Mouse (Mus musculus) hindbrain, embryonic 11.5 days (tissue): ENCODE measurements around the gene Sox5. TPM values are rescaled to one million over a fixed set of nuclear protein-coding genes. Genes with fewer than 3 reads are reported as not detected.

Source experiments
- ATAC-seq: fragments of 200-750 bp; cut with Nextera tagmentation; 2 replicates; pipeline ENCODE4 v1.8.0; 2017; ENCODE audit warnings: mild to moderate bottlenecking, moderate TSS enrichment, moderate library complexity; ENCODE audit not compliant: low FRiP score
- DNase-seq: peaks from one replicate; pipeline ENCODE4 v3.0.0-alpha.2; 2015; ENCODE audit warnings: low spot score
- H3K27ac ChIP-seq: fragments of 300-500 bp; sonication (generic); 2 replicates; pipeline ENCODE4 v1.5.1; 2014; ENCODE audit warnings: mild to moderate bottlenecking, low read depth, low read length
- H3K27me3 ChIP-seq: fragments of 300-500 bp; sonication (generic); 2 replicates; pipeline ENCODE4 v1.6.1; 2014; ENCODE audit warnings: mild to moderate bottlenecking, low read length, moderate library complexity, mixed read lengths; ENCODE audit not compliant: control insufficient read depth, insufficient read depth
- H3K36me3 ChIP-seq: fragments of 300-500 bp; sonication (generic); 2 replicates; pipeline ENCODE4 v1.6.1; 2014; ENCODE audit warnings: mild to moderate bottlenecking, low read length, moderate library complexity, mixed read lengths; ENCODE audit not compliant: control insufficient read depth, insufficient read depth
- H3K4me1 ChIP-seq: fragments of 300-500 bp; sonication (generic); replicated peaks from 2 replicates; pipeline ENCODE4 v1.6.1; 2014; ENCODE audit warnings: low read length, mixed read lengths; ENCODE audit not compliant: control insufficient read depth, insufficient read depth
- H3K4me2 ChIP-seq: fragments of 300-500 bp; sonication (generic); replicated peaks from 2 replicates; pipeline ENCODE4 v1.6.1; 2014; ENCODE audit warnings: mild to moderate bottlenecking, low read depth, low read length
- H3K4me3 ChIP-seq: fragments of 300-500 bp; sonication (generic); 2 replicates; pipeline ENCODE4 v1.5.1; 2014; ENCODE audit warnings: low read depth, low read length
- H3K9ac ChIP-seq: fragments of 300-500 bp; sonication (generic); 2 replicates; pipeline ENCODE4 v1.6.1; 2014; ENCODE audit warnings: low read depth, low read length
- H3K9me3 ChIP-seq: fragments of 300-500 bp; sonication (generic); 2 replicates; pipeline ENCODE4 v1.6.1; 2016; ENCODE audit warnings: low read length; ENCODE audit not compliant: control insufficient read depth
- WGBS: fragments of 180-500 bp; shearing (Covaris S2); extraction: QIAGEN DNeasy Blood & Tissue Kit; methylation state at CpG from one replicate; pipeline ENCODE4 v1.1.7; 2014; 5-methylcytosine and 5-hydroxymethylcytosine counted together
- polyA plus RNA-seq: library from polyadenylated mRNA; unstranded; fragments of >200 nt; fragmentation: Nextera tagmentation; extraction: Ambion mirVana; gene quantifications from 2 replicates; pipeline ENCODE4 v1.2.1, GENCODE M21; 2014

Sox5 gene
- polyA plus RNA-seq, 1 experiment from 2014 or later: 35.0 TPM

DNA sequence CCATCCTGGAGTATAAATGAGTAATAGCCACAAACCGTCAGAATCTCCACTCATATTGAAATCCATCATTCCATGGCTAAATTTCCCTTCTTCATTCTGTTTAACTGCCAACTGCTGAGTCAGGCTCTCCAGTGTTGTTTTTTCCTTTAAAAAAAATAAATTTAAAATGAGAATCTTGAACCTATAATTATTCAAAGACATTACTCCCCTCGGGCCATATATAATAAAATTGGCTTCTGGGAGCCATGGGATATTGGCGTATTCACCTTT, 937.1 kb downstream of the Sox5 start:
- Histone ChIP-seq H3K9ac (no peak overlapping the region), H3K36me3 (no peaks in the 10 kb centered on the region), H3K4me3 (no peak overlapping the region), H3K4me2 (no peak overlapping the region), H3K9me3 (no peaks in the 10 kb centered on the region), H3K4me1 (no peaks in the 10 kb centered on the region), H3K27me3 (no peaks in the 10 kb centered on the region), H3K27ac (no peak overlapping the region)
- WGBS: 84% methylated on average over 3 of the region's 3 CpGs
- DNase-seq (no peak), ATAC-seq (no peak)

DNA sequence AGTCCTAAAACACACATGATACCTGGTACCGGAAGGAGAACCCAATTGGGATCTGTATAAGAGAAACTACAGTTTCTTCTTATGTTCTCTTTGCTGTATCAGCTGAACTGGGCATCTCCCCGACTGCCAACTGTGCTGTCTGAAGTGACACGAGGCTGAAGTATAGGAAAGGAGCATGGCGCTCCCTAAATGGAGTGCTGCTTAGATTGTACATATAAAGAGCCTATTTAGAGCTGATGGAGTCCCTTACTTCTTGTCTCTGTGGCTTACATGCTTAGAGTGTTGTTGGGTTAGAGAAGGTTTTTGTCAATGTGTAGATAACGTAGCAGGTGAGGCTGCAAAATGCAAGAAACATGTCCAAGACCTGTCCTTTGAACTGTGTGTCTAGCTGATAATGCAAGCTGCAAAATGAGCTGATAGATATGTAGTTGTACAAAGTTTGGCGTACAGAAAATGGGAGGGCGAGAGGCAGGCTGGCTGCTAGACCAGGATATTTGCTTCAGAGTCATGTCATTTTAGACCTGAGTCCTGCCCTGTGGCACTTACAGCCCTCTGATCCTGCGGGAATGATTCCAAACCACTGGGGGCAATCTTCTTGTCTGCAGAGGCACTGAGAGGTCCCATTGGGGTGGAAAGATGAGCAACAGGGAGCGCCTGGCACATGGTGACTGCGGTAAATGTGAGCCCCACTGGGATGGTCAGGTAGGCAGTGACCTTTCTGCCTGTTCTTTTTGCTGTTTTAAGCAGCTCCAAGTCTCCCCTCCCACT, 937.7 kb downstream of the Sox5 start:
- Histone ChIP-seq H3K36me3 (no peaks in the 10 kb centered on the region), H3K4me1 (no peaks in the 10 kb centered on the region), H3K27ac (no peak overlapping the region), H3K9me3 (no peaks in the 10 kb centered on the region), H3K4me3 (no peak overlapping the region), H3K9ac (no peak overlapping the region), H3K4me2 (no peak overlapping the region), H3K27me3 (no peaks in the 10 kb centered on the region)
- ATAC-seq (no peak), DNase-seq (no peak)
- 94% methylated on average over 10 of the region's 10 CpGs for WGBS

- 90% methylated on average over 7 of the region's 7 CpGs for WGBS
- ATAC-seq: no peak
Observed at GRCm38 (mm10) chr6:143841954-143842353, 939.8 kb downstream of the Sox5 start.

DNA sequence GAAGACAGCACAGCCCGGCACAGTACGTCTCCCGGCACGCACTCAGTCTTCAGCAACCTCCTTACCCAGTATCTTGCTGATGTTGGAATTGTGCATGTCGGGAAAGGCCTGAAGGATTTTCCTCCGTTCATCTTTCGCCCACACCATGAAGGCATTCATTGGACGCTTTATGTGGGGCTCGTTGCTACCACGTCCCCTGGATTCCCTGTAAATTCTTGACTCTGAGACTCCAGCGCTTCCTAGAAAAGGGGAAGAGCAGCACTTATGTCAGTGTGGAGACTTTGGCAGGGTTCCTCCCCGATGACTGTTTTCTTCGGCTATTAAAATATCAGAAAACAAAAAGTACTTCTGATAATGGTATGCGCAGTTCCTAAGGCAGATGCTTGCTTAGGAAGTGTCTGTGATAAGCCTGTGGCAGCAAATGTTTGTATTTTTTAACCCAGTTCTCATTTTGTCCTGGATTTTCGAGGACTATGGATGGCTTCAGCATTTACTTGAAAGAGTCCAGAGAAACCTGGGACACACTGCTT, 940.6 kb downstream of the Sox5 start:
- no peak for ATAC-seq
- 91% methylated on average over 15 of the region's 15 CpGs for WGBS
- H3K9me3 ChIP-seq: no peaks in the 10 kb centered on the region

More at GRCm38 (mm10) chr6:143841954-143842353, 939.8 kb downstream of the Sox5 start:
- H3K27me3 ChIP-seq: no peaks in the 10 kb centered on the region
- no peak overlapping the region for H3K4me2 ChIP-seq
- H3K9ac ChIP-seq: no peak overlapping the region
- H3K4me3 ChIP-seq: no peak overlapping the region
- no peak overlapping the region for H3K27ac ChIP-seq
- DNase-seq: no peak
- no peaks in the 10 kb centered on the region for H3K9me3 ChIP-seq
- no peaks in the 10 kb centered on the region for H3K36me3 ChIP-seq
- no peaks in the 10 kb centered on the region for H3K4me1 ChIP-seq

GRCm38 (mm10) chr6:143838384-143839076, 943.2 kb downstream of the Sox5 start:
- 68% methylated on average over 9 of the region's 9 CpGs for WGBS
- no peak for ATAC-seq
- no peak overlapping the region for H3K4me2 ChIP-seq

More for the DNA sequence above, 940.6 kb downstream of the Sox5 start:
- no peaks in the 10 kb centered on the region for H3K4me1 ChIP-seq
- H3K27me3 ChIP-seq: no peaks in the 10 kb centered on the region
- H3K4me3 ChIP-seq: no peak overlapping the region
- no peak for DNase-seq
- H3K9ac ChIP-seq: no peak overlapping the region
- no peaks in the 10 kb centered on the region for H3K36me3 ChIP-seq
- H3K27ac ChIP-seq: no peak overlapping the region
- H3K4me2 ChIP-seq: no peak overlapping the region

DNA sequence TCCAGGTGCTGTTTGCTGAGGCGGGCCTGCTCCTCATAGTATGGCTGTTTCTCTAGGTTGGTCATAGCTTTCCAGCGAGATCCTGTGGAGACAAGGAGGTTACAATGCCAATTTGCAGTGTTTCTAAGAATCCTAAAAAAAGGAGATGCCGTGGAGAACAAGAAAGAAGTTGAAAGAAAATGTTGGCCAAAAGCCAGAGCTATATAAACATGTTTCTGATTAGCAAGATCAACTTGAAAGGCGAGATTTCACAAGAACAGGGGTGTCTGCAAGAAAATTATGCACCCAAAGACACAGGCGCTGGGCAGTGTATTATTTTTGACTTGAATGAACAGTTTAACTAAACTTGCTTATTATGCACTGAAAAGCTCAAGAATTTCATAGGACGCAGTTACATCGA, 946.4 kb downstream of the Sox5 start:
- Histone ChIP-seq H3K27ac (no peak overlapping the region), H3K4me1 (no peaks in the 10 kb centered on the region), H3K9ac (no peak overlapping the region), H3K36me3 (no peaks in the 10 kb centered on the region), H3K9me3 (no peaks in the 10 kb centered on the region), H3K27me3 (no peaks in the 10 kb centered on the region), H3K4me3 (no peak overlapping the region), H3K4me2 (no peak overlapping the region)
- 84% methylated on average over 7 of the region's 7 CpGs for WGBS
- ATAC-seq: no peak
- no peak for DNase-seq

More at GRCm38 (mm10) chr6:143838384-143839076, 943.2 kb downstream of the Sox5 start:
- Histone ChIP-seq H3K4me1 (no peaks in the 10 kb centered on the region), H3K4me3 (no peak overlapping the region), H3K9ac (no peak overlapping the region), H3K36me3 (no peaks in the 10 kb centered on the region), H3K27ac (no peak overlapping the region), H3K9me3 (no peaks in the 10 kb centered on the region), H3K27me3 (no peaks in the 10 kb centered on the region)
- DNase-seq: no peak

DNA sequence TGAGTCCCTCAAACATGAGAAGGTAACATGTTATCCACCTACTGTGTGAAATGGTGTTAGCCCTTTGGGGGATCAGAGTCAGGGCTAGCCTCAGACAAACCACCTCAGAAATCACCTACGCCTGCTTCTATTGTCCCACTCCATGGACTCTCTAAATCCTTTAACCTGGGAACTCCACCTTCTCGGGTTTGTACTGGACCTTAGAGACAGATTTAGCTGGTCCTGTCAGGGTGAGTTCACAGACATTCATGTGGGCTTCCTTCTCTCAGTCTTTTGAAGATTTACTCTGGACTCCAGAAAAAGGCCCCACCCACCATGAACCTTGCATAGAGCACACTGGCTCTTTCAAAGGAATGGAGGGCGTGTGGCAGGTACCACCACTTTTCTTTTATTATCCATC, 947.8 kb downstream of the Sox5 start:
- Histone ChIP-seq H3K27ac (no peak overlapping the region), H3K4me2 (no peak overlapping the region), H3K27me3 (no peaks in the 10 kb centered on the region), H3K4me1 (no peaks in the 10 kb centered on the region), H3K4me3 (no peak overlapping the region), H3K9me3 (no peaks in the 10 kb centered on the region), H3K9ac (no peak overlapping the region), H3K36me3 (no peaks in the 10 kb centered on the region)
- ATAC-seq: no peak
- 91% methylated on average over 3 of the region's 3 CpGs for WGBS
- no peak for DNase-seq

DNA sequence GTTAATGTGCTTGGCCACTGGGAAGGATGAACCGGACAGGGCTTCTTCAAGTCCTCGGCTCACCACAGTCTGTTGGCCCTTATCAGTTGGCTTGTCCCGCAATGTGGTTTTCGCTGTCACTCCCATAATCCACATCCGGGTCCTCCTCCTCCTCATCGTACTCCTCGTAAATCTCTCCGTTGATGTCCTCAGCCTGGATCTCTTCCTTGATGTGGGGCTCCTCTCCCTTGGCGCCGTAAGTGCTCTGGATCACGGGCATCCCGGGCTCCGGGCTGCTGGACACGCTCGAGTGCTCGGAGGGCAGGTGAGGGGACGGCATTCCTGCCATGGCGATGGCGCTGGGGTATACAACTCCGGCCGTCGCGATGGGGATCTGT, 948.6 kb downstream of the Sox5 start:
- Histone ChIP-seq H3K9ac (no peak overlapping the region), H3K36me3 (no peaks in the 10 kb centered on the region), H3K4me1 (no peaks in the 10 kb centered on the region), H3K27me3 (no peaks in the 10 kb centered on the region), H3K4me2 (no peak overlapping the region), H3K9me3 (no peaks in the 10 kb centered on the region), H3K4me3 (no peak overlapping the region), H3K27ac (no peak overlapping the region)
- ATAC-seq (no peak), DNase-seq (no peak)
- WGBS: 94% methylated on average over 23 of the region's 23 CpGs
